Mouse (Mus musculus) bone marrow, adult 2 months (tissue): ENCODE results near the gene Ndufa11.

Experiments
- CTCF ChIP-seq: fragments of 200-500 bp; IDR thresholded peaks from 2 replicates; pipeline ENCODE4 v1.5.1; 2011; ENCODE audit warnings: low read length, control low read depth; ENCODE audit not compliant: control insufficient read depth, insufficient read depth
- POLR2A ChIP-seq: fragments of 200-500 bp; IDR thresholded peaks from 2 replicates; pipeline ENCODE4 v1.6.1; 2011; ENCODE audit warnings: low read depth, mild to moderate bottlenecking, control low read depth, low read length, borderline replicate concordance; ENCODE audit not compliant: control insufficient read depth

DNA sequence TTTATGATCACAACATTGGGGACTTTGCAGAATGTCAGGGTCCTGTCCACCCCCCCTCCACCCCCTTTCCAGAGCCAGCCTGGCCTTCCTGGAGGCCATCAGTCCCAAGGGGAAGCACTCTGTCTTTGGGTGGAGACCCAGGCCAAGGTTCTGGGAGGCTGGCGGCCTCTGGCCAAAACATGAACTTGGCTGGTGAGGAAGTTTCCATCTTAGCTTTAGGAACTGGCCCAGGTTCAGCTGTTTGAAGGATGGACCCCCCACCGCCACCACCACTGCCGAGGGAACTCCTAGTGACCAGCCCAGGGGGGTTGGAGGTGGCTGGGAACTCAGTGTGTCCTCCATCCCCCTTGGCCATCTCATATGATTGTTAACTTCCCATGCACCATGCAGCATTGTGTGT is 43.5 kb downstream of the Ndufa11 start:
- TF ChIP-seq POLR2A (no peak), CTCF (no peak)
